In genomic region chr8:127588313-127588712, GRCm38 (mm10) we compare ENCODE assay signal across 8 mouse cellular contexts.
DNase-seq lines count a peak whose midpoint lies in the region; ATAC-seq and TF ChIP-seq lines count a peak whose summit lies in the region.

No protein-coding gene starts in this region.

- DNase-seq in B cell, adult 2 months = peak; percentile 40 to 59
- DNase-seq in R1 (ENCODE audit: low read depth, low spot score) = peak; percentile 57
- DNase-seq in frontal cortex, postnatal 25 days (ENCODE audit: low spot score in 2 of 2) = no peak
- no peak for DNase-seq in frontal cortex, postnatal 14 days (ENCODE audit: low spot score in 2 of 2)

- no peaks in the 10 kb centered on the region for H3K36me3 ChIP-seq in intestine, postnatal 0 days (ENCODE audit: control insufficient read depth, insufficient read depth)
- H3K36me3 ChIP-seq in intestine, embryonic 16.5 days (ENCODE audit: control insufficient read depth, insufficient read depth, low read length) = no peaks in the 10 kb centered on the region

- peak; percentile 70 for TF ChIP-seq CTCF in intestine, postnatal 0 days (IDR thresholded peaks at IDR 0.05; ENCODE audit: low read depth)
- TF ChIP-seq CTCF in cortical plate, adult 2 months (IDR thresholded peaks at IDR 0.05; ENCODE audit: extremely low read depth, insufficient read depth, low read length) = peak; percentile 36

- no peak for TF ChIP-seq POLR2A in cortical plate, adult 2 months (IDR thresholded peaks at IDR 0.05; ENCODE audit: extremely low read depth, insufficient read depth, low read length)

- H3K9me3 ChIP-seq in intestine, postnatal 0 days (ENCODE audit: control insufficient read depth) = no peaks in the 10 kb centered on the region
- H3K9me3 ChIP-seq in intestine, embryonic 16.5 days (ENCODE audit: control insufficient read depth, low read length) = no peaks in the 10 kb centered on the region

- H3K27ac ChIP-seq in intestine, postnatal 0 days (ENCODE audit: low read depth, low read length) = no peak overlapping the region
- H3K27ac ChIP-seq in intestine, embryonic 16.5 days (ENCODE audit: low read length) = no peak overlapping the region
- no peak overlapping the region for H3K27ac ChIP-seq in cortical plate, adult 2 months (ENCODE audit: insufficient read depth, low read length)

- H3K4me3 ChIP-seq in intestine, postnatal 0 days (ENCODE audit: low read depth, low read length) = no peak overlapping the region
- H3K4me3 ChIP-seq in intestine, embryonic 16.5 days (ENCODE audit: low read length) = no peak overlapping the region
- no peak overlapping the region for H3K4me3 ChIP-seq in cortical plate, adult 2 months (ENCODE audit: insufficient read depth, low read length)

- 73% methylated on average over 4 of the region's 4 CpGs for WGBS in intestine, postnatal 0 days
- 71% methylated on average over 4 of the region's 4 CpGs for WGBS in intestine, embryonic 16.5 days

- H3K27me3 ChIP-seq in intestine, postnatal 0 days (replicated peaks; ENCODE audit: control insufficient read depth, insufficient read depth, low read length) = no peaks in the 10 kb centered on the region
- H3K27me3 ChIP-seq in intestine, embryonic 16.5 days (replicated peaks; ENCODE audit: control insufficient read depth, insufficient read depth, low read length) = no peaks in the 10 kb centered on the region

- no peaks in the 10 kb centered on the region for H3K4me1 ChIP-seq in intestine, postnatal 0 days (replicated peaks; ENCODE audit: control insufficient read depth, insufficient read depth, low read length)
- H3K4me1 ChIP-seq in intestine, embryonic 16.5 days (ENCODE audit: control insufficient read depth, insufficient read depth, low read length) = no peaks in the 10 kb centered on the region
- 0 out of 2 replicates have a peak, but pooled peaks cover 2% of the 10 kb centered on the region for H3K4me1 ChIP-seq in cortical plate, adult 2 months (ENCODE audit: control insufficient read depth, insufficient read depth, low read length)

- no peak overlapping the region for H3K4me2 ChIP-seq in intestine, postnatal 0 days (replicated peaks; ENCODE audit: low read depth)
- no peak overlapping the region for H3K4me2 ChIP-seq in intestine, embryonic 16.5 days (ENCODE audit: low read depth, low read length)

- H3K9ac ChIP-seq in intestine, postnatal 0 days (ENCODE audit: low read depth, low read length) = no peak overlapping the region
- no peak overlapping the region for H3K9ac ChIP-seq in intestine, embryonic 16.5 days (ENCODE audit: low read depth, low read length)

- ATAC-seq in intestine, postnatal 0 days = no peak
- ATAC-seq in intestine, embryonic 16.5 days = no peak
- ATAC-seq in megakaryocyte progenitor cell, adult 5-6 weeks (replicated peaks; ENCODE audit: poor library complexity) = peak; percentile 70

Comparison
In these comparisons a context has a peak if more than half of its experiments do, and no peak if none do; other contexts are left out.
1. DNase-seq: peak in B cell, adult 2 months (2 of 2) and R1 (single experiment); none in frontal cortex, postnatal 25 days (0 of 2) and frontal cortex, postnatal 14 days (0 of 2).